Mouse (Mus musculus): Measurements from ENCODE around the gene Ahcyl2.

The Ahcyl2 gene

DNA sequence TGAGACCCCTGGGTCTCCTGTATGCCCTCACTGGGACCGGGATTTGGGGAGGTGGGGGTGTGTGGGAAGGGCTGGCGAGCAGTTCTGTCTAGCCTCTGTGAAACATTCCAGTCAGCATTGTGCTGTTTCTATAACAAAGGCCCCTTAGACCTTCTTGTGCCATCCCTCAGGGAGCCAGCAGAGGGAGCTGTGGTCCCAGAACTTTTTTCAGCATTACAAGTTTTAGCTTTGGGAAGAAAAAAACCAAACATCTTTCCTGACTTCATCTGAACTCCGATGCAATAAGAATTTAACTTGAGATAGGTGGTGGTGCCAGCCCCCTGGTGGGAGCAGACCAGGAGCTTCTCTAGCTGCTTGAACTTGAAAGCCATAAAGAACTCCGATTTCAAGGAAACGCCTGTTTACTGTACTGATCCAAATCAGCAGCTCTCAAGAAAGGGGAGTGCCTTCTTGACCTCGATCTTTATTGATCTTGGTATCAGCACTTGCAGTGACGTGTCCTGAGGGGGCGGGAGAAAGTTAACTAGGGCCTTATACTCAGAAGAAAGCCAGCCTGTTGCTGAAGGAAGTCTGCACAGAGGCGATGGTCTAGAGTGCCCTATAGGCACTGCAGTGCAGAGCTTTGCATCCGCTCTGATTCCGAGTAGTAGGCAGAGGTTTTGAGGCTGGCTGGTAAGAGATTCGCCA lies 85.5 kb downstream of the Ahcyl2 start:
- peak; percentile 64 for DNase-seq (ENCODE audit: low spot score)

DNA sequence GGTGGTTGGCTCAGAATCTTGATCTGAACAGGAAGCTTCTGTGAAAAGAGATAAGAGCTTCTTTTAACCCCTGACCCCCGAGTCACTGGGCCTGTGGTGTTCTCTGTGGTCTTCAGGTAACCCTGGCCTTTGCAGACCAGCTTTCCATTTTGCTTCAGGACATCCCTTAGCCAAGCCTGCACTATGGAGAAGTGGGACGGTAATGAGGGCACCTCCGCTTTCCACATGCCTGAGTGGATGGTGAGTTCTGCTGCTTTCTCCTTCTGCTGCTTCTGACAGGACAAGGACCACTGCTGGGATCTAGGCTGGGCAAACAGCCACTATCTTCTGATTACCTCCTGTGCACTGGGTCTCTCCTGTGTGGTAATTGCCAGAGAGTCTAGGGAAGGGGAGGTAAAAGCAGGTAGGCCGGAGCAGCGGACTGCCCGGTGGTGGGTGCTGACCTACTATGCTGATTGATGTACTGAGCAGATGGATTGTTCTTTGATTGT lies 86.1 kb downstream of the Ahcyl2 start:
- DNase-seq (ENCODE audit: low spot score), result no peak

DNA sequence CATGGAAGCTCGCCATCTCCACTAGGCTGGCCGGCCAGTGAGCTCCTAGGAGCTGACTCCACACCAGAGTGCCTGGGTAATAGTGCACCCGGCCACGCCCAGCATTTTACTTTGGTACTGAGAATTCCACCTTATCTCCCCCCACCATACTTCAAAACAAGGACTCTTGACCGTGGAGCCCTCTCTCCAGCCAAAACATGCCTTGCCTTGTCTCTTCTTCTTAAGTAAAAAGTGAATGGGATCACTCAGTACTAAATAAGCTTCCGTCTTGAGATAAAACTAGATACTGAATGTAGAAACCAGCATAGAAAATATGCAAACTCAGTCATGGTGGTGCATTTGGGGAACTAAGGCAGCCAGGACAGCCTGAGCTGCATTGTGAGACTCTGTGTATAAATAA lies 90.8 kb downstream of the Ahcyl2 start:
- no peak for DNase-seq (ENCODE audit: low spot score)

DNA sequence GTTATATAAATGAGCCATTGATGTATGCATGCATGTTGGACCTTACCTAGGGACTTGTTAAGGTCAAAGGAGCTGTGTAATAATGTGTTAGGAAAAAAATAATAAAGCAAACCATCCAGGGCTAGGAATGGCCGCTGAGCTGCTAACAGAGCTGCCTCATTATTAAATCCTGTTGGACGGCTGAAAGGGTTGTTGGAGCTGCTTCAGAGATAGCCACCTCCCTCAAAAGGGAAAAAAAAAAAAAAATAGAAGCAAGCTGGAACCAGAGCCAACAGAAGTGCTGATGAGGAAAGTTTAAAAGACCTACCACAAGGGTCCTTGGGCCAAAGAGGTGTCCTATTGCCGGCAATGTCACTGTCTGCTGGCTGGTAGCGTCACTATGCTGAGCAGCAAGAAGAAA lies 91.5 kb downstream of the Ahcyl2 start:
- no peak for DNase-seq (ENCODE audit: low spot score)

DNA sequence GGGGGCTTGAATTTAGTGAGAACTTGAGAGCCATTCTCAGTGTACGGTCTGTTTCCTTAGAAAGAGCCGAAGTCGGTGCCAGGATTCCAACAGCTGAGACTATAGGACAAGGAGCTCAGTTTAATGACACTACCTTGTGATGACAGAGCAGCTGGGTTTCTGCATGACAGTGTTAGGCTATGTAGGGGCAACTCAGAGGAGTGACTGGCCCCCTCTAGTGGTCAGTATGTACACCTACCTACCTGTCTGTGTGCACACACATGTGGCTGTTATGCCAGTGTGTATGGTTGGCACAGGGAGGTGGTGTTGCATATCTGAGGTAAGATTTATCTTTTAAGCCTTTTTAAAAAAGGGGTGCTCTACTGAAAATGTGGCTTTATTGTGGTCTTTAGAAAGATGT lies 92.4 kb downstream of the Ahcyl2 start:
- DNase-seq (ENCODE audit: low spot score), result no peak

DNA sequence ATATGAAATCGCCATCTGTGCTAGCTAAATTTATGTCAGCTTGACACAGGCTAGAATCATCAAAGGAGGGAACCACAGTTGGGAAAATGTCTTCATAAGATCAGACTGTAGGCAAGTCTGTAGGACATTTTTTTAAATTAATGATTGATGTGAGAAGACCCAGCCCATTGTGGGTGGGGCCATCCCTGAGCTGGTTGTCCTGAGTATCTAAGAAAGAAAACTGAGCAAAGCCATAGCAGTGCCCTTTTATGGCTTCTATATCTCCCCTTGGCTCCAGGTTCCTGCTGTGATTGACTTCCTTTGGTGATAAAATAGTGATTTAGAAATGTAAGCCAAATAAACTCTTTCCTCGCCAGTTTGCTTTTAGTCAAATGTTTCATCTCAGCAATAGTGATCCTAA lies 97.1 kb downstream of the Ahcyl2 start:
- no peak for DNase-seq (ENCODE audit: low spot score)

DNA sequence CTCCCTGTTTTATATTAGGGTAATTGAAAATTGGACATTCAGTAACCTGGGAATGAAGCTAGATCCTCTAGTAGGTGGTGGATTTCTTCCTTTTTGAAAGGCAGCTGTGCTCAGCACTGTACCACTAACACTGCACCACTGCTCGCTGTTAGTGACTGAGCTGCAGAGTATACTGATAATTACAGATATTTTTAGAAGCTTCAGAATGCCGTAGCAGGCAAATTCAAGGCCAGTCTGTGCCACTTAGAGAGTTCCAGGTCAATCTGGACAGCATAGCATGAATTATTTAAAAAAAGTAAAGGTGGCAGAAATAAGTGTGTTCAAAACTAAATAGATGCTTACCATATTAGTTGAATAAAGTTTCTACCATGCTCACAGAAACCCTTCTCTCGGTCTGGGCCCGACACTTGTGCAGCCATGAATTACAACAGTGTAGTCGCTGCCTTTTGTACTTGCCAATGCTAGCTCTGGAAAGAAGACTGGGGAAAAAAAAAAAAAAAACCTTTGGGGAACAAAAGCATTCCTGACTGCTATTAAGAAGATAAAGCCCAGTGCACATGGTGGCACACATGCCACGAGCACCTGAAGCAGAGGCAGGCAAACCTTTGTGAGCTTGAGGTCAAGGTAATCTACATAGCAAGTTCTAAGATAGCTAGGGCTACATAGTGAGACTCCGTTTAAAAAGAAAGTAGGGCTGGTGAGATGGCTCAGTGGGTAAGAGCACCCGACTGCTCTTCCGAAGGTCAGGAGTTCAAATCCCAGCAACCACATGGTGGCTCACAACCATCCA lies 99.3 kb downstream of the Ahcyl2 start:
- no peak for DNase-seq (ENCODE audit: low spot score)

DNA sequence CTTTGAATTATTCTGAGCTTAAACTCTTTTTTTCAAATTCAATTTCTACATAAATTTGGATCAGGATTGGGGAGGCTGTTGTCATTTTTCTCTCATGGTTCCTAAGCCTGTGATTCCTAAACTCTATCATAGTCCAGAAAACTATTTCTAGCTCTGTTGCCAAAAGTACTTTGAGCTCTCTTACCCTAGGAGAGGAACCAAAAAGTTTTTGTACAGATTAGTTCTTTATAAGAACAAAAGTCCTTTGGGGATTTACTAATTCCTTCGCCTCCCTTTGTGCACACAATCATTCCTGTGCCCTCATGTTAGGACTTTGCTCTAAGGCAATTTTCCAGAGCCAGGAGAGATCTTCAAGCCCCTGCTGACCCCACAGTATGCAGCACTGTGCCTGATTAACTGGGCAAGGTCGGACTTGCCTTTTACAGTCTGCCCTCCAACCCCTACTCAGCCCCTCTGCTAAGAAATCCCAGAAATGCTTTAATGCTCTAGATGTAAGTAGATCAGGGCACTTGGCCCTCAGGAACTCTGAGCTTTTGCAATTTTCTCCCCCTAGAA lies 100.6 kb downstream of the Ahcyl2 start:
- DNase-seq (ENCODE audit: low spot score), result no peak

DNA sequence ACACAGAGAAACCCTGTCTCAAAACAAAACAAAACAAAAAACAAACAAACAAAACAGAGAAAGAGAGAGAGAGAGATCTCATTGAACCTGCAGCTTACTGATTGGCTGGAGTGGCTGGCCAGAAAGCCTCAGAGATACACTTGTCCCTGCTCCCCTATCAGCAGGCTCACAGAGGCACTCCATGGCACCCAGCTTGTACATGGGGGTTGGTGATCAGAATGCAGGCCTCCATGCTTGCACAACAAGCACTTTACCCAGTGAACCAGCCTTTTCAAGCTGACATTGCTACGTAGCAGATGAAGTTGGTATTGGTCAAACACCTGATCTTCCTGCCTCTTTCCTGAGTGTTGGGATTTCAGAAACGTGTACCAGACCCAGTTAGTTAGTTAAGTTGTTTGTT lies 105.8 kb downstream of the Ahcyl2 start:
- DNase-seq (ENCODE audit: low spot score), result no peak

DNA sequence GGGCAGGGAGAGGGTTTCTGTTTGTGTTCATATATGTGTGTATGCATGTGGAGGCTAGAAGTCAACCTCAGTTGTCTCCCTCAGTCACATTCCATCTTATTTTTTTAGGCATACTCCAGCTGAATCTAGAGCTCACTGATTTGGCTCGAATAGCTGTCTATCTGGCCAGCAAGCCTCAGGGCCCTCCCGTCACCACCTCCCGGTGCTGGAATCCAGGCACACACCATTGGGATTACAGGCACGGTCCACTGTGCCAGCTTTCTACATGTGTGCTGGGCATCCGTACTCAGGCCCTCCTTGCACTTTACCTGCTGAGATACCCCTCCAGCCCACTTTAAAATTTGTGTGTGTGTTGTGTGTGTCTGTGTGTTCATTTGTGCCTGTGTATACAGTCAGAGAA lies 107.8 kb downstream of the Ahcyl2 start:
- DNase-seq (ENCODE audit: low spot score), result no peak

DNA sequence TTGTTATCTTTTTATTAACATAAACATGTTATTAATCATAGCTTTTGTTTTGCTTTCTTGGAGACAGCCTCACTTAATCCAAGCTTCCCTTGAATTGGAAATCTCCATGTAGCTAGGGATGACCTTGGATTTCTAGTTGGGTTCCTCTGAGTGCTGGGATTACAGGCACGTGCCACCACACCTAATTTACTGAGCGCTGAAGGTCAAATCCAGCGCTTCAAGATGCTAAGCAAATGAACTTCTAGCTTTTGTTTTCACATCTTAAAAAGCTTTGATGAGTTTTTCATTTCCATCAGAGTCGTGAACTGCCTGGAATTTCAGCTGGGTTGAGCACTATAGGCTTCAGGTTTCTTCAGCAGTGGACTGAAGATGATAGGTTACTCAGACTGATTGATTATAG lies 109.0 kb downstream of the Ahcyl2 start:
- DNase-seq (ENCODE audit: low spot score), result no peak

DNA sequence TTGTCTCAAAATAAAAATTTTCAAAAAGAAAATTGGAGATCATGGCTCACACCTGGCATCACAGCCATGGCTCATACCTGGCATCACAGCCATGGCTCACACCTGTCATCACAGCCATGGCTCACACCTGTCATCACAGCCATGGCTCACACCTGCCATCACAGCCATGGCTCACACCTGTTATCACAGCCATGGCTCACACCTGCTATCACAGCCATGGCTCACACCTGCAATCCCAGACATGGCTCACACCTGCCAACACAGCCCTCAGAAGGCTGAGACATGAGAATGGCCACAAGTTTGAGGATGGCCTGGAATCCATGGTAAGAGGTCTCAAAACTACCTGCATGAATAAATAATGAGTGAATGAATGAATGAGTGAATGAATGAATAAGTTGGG lies 111.8 kb downstream of the Ahcyl2 start:
- DNase-seq (ENCODE audit: low spot score), result no peak

DNA sequence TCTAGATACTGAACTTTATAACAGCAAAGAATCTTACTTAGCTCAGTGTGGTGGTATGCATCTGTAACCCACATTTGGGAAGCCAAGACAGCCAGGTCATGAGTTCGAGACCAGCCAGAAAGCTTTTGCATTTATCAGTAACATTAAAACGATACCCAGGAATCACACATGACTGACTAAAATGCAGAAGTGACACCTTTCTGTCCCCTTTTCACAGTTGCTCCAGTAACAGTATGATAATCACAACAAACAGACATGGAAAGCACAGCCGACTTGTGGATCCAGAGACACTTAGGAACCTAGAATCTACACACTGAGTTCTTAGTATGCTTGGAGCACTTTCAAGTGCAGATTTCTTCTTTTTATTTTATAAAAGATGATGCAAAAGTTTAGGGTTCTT lies 113.0 kb downstream of the Ahcyl2 start:
- no peak for DNase-seq (ENCODE audit: low spot score)

DNA sequence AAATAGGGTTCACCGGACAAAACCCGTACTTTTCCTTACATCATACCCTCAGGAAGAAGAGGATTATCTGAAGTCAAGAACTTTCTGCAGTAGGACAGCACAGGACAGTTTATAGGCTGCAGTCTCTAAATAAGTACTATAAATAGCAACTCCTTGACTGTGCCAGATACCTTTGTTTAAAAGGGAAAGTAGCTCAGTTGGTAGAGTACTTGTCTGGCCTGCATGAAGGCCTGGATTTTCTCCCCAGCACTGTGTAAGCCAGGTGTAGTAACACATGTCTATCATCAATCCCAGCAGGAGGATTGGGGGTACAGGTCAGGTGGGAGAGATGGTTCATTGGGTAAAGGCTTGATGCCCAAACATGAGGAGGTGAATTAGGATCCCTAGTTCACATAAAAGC lies 114.1 kb downstream of the Ahcyl2 start:
- no peak for DNase-seq (ENCODE audit: low spot score)

DNA sequence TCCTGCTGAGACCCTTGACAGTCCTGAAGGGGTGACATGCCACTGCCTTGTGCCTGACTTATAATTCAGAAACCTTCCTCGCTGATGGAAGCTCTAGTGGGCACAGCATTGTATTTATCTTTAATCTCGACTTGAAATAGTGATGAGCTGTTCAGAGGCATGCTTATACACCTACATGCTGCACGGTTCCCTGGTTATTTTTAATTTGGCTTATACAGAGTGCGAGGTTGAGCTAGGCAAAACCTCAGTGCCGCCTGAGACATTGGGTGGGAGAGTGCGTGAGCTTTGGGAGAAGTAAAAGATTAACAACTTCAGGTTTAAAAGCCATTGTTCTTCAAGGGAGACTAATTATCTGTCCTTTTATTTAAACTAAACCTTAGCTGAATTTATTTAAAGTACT lies 115.1 kb downstream of the Ahcyl2 start:
- DNase-seq (ENCODE audit: low spot score), result peak; percentile 29

DNA sequence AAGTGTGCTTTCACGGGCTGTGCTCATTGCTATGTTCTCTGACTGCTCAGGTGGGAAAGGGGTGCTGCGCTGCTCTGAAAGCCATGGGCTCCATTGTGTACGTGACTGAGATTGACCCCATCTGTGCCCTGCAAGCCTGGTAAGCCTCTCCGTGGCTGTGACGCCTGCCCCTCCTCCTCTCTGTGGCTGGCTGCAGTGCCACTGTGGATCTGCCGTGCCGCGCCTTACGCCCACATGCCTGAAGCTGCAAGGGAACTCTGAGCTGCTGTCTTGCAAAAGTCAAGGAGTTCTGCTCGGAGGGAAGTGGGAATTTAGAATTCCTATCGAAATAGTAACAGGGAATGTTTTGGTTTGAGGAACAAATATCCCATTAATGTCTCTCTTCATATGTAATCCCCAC lies 123.3 kb downstream of the Ahcyl2 start:
- DNase-seq (ENCODE audit: low spot score), result peak; percentile 52

DNA sequence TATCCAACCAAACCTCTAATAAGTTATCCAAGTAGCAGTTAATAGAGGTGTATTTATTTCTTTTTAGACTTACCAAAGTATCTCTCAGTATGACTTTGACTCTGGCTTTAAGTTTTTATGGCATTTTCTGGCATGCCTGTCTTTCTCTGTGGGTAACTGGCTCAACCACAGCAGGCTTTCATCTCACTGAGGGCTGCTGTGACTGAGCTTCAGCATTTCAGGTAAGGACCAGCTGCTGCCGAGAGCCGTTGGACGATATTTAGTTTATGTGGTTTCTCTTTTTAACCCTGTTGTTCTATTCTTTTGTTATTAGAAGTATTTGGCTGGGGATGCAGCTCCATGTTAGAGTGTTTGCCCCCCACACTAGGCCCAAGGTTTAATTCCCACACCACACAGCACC lies 129.2 kb downstream of the Ahcyl2 start:
- DNase-seq (ENCODE audit: low spot score), result no peak

DNA sequence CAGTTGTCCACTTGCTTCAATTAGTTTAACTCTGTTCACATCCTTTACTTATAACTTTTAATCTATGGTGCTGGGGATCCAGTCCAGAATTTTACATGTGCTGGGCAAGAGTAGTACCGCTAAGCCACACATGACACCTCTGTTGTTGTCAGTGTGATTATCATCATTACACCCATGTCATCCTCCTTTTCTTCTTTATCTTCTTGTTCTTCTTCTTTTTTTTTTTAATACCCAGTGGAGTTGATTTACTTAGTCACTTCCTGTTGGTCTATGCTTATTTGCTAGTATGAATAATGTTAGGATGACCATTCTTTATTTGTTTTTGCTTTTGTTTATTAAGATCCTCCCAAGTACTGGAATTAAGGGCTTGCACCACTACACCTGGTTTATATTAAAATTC lies 133.6 kb downstream of the Ahcyl2 start:
- no peak for DNase-seq (ENCODE audit: low spot score)

DNA sequence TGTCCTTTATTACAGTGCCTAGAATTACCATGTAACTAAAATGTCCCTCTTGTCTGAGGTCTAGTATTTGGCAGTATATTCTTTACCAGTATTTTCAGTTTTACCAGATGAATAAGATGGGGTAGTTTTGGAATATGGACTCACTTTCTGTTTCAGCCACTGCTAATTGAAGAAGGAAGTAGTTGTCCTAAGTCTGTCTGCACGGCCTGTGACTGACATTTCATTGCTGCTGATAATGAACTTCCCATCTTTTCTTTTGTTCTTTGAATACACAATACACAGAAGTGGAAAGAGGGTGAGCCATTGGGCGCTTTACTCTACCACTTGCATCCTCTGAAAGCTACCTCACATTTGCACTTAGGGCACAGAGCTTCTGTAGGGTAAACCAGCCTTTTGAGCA lies 134.4 kb downstream of the Ahcyl2 start:
- no peak for DNase-seq (ENCODE audit: low spot score)

DNA sequence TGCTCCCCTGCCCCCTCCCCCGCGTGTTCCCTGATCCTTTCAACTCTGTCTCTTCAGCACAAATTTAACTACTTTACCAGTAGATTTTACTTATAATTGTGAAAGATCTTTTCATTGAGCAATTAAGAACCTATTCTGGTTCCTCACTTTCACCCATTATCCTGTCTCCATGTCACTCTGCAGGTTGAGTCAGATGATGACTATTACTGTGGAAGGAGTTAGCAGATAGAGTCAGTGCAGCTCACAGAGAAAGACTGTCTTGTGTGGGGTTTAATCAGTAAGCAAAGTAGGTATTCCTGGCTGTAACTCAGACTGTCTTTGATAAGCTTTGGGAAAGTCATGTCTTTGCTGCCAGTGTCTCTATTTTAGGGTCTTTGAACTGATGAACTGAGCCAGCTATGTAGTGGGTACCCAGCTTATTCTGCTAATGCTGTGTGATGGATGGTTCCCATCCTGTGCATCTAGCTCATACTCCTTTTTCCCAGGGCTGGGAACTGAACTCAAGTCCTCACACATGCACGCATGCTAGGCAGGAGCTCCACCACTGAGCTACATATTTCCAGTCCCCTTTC lies 135.6 kb downstream of the Ahcyl2 start:
- no peak for DNase-seq (ENCODE audit: low spot score)

DNA sequence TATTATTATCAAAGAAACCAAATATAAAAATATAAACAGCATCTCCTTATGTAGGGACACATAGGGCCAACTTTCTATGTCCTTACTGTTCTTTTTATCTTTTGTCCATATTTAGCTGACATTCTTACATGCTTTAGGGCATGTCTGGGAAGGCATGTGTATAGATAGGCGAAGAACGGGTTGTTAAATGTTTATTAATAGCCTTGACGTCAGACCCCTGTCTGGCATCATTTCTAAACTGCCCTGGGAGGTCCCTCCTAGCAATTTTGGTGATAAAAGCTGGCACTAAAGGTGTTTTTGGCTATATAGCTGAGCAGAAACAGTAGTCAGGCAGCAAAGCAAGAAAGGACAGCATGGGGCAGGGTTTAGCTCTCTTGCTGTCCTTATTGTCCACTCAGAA lies 136.5 kb downstream of the Ahcyl2 start:
- DNase-seq (ENCODE audit: low spot score), result no peak

DNA sequence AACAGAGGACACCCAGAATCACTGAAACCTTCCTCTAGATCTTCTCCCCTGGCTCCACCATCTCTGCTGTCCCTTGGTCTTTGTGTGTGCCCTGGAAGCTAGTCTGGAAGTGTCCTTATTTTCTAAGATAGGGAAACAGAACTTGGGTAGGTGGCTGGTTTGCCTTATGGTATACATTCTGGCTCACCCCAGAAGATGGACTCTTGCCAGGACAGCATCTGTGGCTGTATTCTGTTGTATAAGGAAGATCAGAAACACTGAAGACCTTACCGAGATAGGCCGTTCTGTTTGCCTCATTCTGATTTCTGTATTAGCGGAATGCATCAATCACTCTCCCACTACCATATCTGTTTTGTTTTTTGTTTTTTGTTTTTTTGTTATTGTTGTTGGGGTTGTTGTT lies 142.8 kb downstream of the Ahcyl2 start:
- no peak for DNase-seq (ENCODE audit: low spot score)

DNA sequence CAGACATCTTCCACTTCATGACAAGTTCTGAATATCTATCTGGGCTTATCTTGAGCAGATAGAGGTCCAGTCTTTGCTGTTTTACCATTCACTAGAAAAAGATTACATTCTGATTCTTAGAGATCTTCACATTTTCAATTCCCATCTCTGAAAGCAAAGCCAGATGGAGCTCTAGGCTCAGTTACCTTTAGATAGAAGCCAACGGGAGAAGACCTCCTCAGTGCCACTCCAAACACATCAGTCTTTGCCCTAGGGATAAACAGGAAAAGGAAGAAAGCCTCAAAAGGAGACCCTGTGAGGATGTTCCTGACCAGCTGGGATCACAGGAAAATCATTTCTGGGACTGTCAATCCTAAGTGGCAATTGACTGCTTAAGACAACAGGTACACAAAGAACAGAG lies 145.9 kb downstream of the Ahcyl2 start:
- no peak for DNase-seq (ENCODE audit: low spot score)
